Mouse (Mus musculus) cerebral cortex, adult 2 months (tissue): ENCODE results near the gene Krt23.

Experiments
- WGBS: fragments of 180-500 bp; shearing (Covaris S2); methylation state at CpG from one replicate; pipeline ENCODE4 v1.1.7; 2018; 5-methylcytosine and 5-hydroxymethylcytosine counted together

Gene Krt23

GRCm38 (mm10) chr11:99492733-99493573 lies at the start of gene Krt23:
Gene Krt23 (minus strand): TSS chr11:99493137.
- 92% methylated on average over 22 of the region's 22 CpGs for WGBS

- WGBS: 46% methylated on average over 9 of the region's 9 CpGs
Observed at GRCm38 (mm10) chr11:99539721-99540120, 46.8 kb upstream of the Krt23 start.

GRCm38 (mm10) chr11:99521288-99521860 lies 28.4 kb upstream of the Krt23 start, which contains the start of gene Krt39:
Gene Krt39 (minus strand): TSS chr11:99521338.
- 84% methylated on average over 13 of the region's 13 CpGs for WGBS

GRCm38 (mm10) chr11:99514098-99514497 lies 21.2 kb upstream of the Krt23 start:
- WGBS: 92% methylated on average over 8 of the region's 8 CpGs

DNA sequence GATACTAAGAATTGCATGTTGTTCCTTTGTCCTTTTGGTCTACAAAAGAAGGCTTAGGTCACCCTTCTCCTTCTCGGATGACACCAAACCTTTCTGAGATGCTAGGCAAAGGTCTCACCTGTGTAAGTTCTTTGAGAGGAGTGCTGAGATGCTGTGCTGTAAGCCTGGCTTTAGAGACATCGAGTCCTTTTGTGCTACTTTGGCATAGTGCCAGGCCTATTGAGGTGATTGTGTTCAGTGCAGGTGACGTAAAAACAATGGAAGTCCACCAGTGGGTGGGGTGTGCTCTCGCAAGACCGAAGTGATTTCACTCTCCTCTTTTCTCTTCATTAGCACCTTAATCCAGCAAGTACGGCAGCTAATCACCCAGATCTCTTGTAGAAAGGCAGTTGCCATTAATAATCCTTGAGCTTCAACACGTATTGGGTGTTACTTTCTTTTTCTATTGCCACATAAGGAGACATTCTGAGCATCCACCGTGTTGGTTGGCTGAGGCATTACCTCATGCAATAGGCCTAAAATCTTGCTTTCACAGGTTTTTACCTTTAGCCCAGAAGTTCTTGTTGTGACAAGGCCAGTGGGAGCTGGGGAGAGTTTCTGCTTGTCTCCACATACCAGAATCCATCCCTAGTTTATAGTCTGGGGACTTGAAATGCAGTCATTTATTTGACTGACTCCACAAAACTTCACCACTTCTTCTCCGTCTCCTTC lies 7.3 kb upstream of the Krt23 start:
- WGBS: 75% methylated on average over 9 of the region's 9 CpGs

DNA sequence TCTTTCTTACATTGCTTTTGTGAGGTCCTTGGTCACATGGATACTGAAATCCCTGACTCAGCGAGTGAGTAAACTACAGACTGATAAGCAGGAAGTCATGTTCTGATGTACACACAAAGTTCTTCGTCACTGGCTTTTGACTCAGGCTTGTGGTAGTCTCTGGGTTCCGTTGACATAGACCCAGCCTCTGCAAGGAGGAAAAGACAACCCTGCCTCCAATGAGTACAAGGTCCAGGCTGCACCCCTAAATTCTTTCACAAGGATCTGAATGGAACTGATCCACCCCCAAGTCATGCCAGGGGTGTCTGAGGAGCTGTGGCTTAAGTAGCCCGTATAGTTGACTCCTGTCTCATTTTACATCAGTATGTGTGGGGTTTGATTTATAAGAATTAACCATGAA lies 3.5 kb upstream of the Krt23 start:
- 87% methylated on average over 4 of the region's 4 CpGs for WGBS

DNA sequence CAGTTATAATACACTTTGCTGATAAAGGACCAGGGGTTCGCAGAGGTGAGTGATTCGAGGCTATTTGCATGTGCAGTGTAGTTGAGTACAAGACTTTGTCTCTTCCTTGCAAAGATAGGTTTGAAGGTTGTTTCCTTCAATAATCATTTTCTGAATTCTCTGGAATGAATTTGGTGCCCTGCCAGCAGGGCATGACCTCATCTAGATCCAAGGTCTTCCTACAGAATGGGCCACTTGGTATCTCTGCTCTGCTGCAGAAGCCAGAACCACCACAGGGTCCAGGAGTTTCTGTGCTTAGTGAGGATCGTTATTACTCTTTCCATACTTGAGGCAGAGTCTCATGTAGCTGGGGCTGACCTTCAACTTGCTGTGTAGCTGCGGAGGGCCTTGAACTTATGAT lies 1.8 kb upstream of the Krt23 start:
- WGBS: 97% methylated on average over 4 of the region's 4 CpGs

- 61% methylated on average over 5 of the region's 5 CpGs for WGBS
Observed at GRCm38 (mm10) chr11:99493574-99493850, 575 bp upstream of the Krt23 start.

GRCm38 (mm10) chr11:99491040-99491439 lies 1.9 kb downstream of the Krt23 start:
- WGBS: 89% methylated on average over 8 of the region's 8 CpGs

DNA sequence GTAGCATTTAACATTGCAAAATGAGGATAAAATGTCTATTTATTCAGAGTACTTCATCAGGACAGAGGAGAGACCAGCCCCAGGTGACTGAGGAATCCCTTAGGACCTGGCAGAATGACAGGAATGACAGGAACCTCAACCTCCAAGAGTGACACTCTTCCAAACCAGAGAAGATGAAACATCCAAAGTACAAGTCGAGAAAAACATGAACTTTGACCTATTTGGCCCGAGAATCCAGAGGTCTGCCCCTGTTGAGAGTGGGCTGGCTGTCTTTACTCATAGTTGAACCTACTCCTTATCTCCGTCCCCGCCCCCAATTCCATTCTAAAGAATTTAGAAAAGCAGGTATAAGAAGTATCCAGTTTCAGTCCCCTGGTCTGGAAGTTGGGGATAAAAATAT lies 2.3 kb downstream of the Krt23 start:
- 82% methylated on average over 4 of the region's 4 CpGs for WGBS

DNA sequence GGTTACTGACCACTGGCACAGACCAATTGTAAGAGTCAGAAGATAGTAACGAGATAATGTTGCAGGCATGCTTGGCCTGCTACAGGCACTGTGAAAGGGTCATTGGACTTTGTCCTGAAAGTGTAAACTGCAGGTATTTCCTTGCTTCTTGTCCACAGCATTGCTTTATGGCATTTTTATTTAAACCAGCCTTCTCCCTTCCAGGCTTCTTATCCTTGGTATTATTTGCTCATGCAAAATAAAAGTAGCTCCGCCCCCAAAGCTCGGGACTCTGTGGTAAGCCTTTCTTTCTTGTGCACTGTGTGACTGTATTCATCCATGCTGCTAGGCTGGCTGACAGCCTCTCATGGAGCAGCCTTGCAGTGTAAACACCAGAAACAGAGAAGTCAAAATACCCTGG lies 3.7 kb downstream of the Krt23 start:
- WGBS: 55% methylated on average over 3 of the region's 3 CpGs

DNA sequence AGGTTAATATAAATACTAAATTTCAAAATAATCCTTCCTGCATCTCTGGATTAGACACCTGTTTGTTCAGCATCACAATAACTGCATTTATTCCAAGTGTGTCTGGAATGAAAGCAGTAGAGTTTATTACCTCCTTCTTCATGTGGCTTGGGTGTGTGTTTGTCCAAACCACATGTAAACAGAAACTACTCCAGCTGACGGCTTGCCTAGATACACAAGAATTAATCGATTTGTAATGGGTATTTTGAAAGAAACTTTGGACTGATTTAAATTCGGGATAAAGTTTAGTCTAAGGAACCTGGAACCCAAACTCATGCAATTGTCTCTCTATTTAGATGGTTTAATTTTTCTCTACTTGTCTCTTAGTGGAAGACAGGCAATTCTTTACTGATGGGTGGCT lies 18.0 kb downstream of the Krt23 start:
- WGBS: 81% methylated on average over 3 of the region's 3 CpGs

- 87% methylated on average over 6 of the region's 6 CpGs for WGBS
Observed at GRCm38 (mm10) chr11:99473433-99473832, 19.5 kb downstream of the Krt23 start.

DNA sequence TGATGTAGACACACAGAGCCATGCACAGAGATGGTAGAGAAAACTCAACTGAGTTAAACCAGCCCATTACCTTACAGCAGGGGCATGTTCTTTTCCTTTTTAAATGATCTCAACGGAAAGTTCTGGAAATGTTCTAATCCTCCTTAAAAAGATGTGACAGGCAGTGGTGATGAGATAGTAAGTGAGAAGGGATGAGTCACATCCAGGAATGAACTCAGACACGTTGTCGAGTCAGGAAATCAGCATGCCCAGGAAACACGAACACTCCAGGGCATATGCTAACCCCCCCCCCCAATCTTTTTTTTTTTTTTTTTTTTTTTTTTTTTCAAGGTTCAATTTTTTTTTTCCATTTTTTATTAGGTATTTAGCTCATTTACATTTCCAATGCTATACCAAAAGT lies 20.5 kb downstream of the Krt23 start:
- 39% methylated on average over 4 of the region's 4 CpGs for WGBS

DNA sequence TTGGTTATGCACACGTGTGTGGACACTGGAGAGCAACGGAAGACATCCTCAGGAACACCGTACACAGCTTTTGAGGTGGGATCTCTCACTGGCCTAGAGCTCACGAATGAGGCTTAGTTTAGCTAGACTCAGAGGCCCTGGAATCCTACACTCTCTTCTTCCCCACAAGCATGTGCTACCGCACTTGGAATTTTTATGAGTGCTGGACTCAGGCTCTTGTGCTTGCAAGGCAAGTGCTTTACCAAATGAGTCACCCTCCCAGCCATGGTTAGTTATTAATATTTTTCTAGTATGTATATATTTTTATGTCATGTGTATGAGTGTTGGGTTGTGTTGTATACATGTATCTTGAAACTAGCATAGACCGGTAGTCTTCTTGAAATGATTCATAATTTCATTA lies 21.0 kb downstream of the Krt23 start:
- 76% methylated on average over 6 of the region's 6 CpGs for WGBS

DNA sequence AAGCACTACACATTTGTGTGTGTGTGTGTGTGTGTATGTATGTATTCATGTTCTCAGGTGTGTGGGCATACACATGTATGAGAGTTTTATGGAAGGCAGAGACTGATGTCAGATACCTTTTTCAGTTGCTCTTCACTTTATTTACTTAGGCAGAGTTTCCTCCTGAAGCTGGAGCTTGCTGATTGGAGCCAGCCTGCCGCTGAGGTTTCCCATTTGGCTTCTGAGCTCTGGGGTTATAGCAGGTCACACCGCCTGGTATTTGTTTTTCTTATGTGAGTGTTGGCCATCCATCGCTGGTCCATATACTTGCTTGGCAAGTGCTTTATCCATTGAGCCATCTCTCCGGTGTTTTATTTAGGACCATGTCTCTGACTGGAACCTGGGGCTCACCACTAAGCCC lies 23.7 kb downstream of the Krt23 start:
- WGBS: 91% methylated on average over 4 of the region's 4 CpGs

DNA sequence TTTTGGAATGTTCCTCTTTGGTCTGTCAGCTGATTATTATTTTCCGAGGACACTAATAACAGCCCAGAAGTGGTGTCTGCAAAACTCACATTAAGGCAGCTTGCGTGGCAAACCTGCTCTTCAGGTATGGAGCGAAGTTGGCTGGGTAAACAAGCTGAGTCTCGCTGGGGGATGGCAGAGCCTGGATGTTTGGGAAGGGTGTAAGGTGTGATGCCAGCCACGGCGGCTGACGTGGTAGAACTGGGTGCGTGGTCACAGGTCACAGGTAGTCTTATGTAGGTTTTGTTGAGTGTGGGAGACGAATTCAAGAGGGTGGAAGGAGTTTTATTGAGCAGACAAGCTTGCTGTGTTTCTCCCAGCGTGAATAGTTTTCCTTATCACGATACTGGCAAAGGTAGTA lies 24.4 kb downstream of the Krt23 start:
- WGBS: 82% methylated on average over 11 of the region's 11 CpGs

- 15% methylated on average over 7 of the region's 7 CpGs for WGBS
Observed at GRCm38 (mm10) chr11:99466316-99466715, 26.6 kb downstream of the Krt23 start.

GRCm38 (mm10) chr11:99464836-99465235 lies 28.1 kb downstream of the Krt23 start:
- WGBS: 2% methylated on average over 5 of the region's 5 CpGs

DNA sequence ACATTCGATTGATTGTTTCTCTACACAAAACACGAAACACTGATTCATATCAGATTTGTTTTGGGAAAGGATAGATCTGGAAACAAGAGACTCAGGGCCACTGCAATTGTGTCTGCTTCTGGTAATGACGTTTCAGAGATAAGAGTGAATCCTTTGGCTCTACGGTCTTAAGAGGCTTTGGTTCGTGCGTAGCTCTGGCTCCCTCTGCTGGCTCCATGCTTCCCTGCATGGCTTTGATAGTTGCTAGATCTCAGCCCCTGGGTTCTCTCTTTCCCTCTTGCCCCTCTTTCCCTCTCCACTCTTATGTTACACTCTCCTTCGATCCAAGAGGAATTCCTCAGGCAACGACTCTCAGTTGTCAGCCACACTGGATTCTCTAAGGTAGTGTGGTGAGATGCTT lies 29.8 kb downstream of the Krt23 start:
- WGBS: 13% methylated on average over 8 of the region's 8 CpGs

GRCm38 (mm10) chr11:99461736-99462135 lies 31.2 kb downstream of the Krt23 start:
- WGBS: 85% methylated on average over 7 of the region's 7 CpGs

GRCm38 (mm10) chr11:99458887-99459286 lies 34.0 kb downstream of the Krt23 start:
- 84% methylated on average over 7 of the region's 7 CpGs for WGBS

GRCm38 (mm10) chr11:99454759-99455158 lies 38.2 kb downstream of the Krt23 start:
- WGBS: 68% methylated on average over 10 of the region's 10 CpGs
